Mouse (Mus musculus): Measurements from ENCODE around the gene Tnk2. TPM values are rescaled to one million over a fixed set of nuclear protein-coding genes. Genes with fewer than 3 reads are reported as not detected.

Tnk2 gene
- polyA plus RNA-seq, 1 experiment from 2014 or later = 19.0 TPM

- Histone ChIP-seq H3K36me3 (ENCODE audit: control insufficient read depth, insufficient read depth, low read length) (peaks cover 21% of the 10 kb centered on the region), H3K4me3 (ENCODE audit: low read depth, low read length) (no peak overlapping the region), H3K27me3 (ENCODE audit: control insufficient read depth, insufficient read depth, low read depth, low read length) (no peaks in the 10 kb centered on the region), H3K27ac (ENCODE audit: low read length) (no peak overlapping the region), H3K4me1 (ENCODE audit: control insufficient read depth, insufficient read depth, low read length) (peaks cover 10% of the 10 kb centered on the region; the same call in 1 of the 2 replicates), H3K9me3 (replicated peaks; ENCODE audit: control insufficient read depth, low read length, poor library complexity, severe bottlenecking) (no peaks in the 10 kb centered on the region), H3K9ac (ENCODE audit: low read depth, low read length) (0 out of 2 replicates have a peak overlapping the region, but pooled peaks have one; percentile 6), H3K4me2 (ENCODE audit: low read length) (no peak overlapping the region)
- WGBS = 72% methylated on average over 10 of the region's 10 CpGs
- ATAC-seq = no peak
Observed at GRCm38 (mm10) chr16:32668030-32668429, 24.4 kb downstream of the Tnk2 start.

GRCm38 (mm10) chr16:32668472-32668871 lies 24.8 kb downstream of the Tnk2 start:
- Histone ChIP-seq H3K4me2 (ENCODE audit: low read length) (no peak overlapping the region), H3K4me3 (ENCODE audit: low read depth, low read length) (no peak overlapping the region), H3K27ac (ENCODE audit: low read length) (no peak overlapping the region), H3K9me3 (replicated peaks; ENCODE audit: control insufficient read depth, low read length, poor library complexity, severe bottlenecking) (no peaks in the 10 kb centered on the region), H3K27me3 (ENCODE audit: control insufficient read depth, insufficient read depth, low read depth, low read length) (no peaks in the 10 kb centered on the region), H3K4me1 (ENCODE audit: control insufficient read depth, insufficient read depth, low read length) (peaks cover 6% of the 10 kb centered on the region; the same call in 1 of the 2 replicates), H3K36me3 (ENCODE audit: control insufficient read depth, insufficient read depth, low read length) (peaks cover 21% of the 10 kb centered on the region), H3K9ac (ENCODE audit: low read depth, low read length) (no peak overlapping the region)
- ATAC-seq = no peak
- WGBS = 73% methylated on average over 4 of the region's 4 CpGs

- no peaks in the 10 kb centered on the region for H3K27me3 ChIP-seq (ENCODE audit: control insufficient read depth, insufficient read depth, low read depth, low read length)
- H3K4me1 ChIP-seq (ENCODE audit: control insufficient read depth, insufficient read depth, low read length) = 0 out of 2 replicates have a peak, but pooled peaks cover 2% of the 10 kb centered on the region
- no peaks in the 10 kb centered on the region for H3K9me3 ChIP-seq (replicated peaks; ENCODE audit: control insufficient read depth, low read length, poor library complexity, severe bottlenecking)
- no peak overlapping the region for H3K4me3 ChIP-seq (ENCODE audit: low read depth, low read length)
- H3K27ac ChIP-seq (ENCODE audit: low read length) = no peak overlapping the region
- no peak for ATAC-seq
- H3K36me3 ChIP-seq (ENCODE audit: control insufficient read depth, insufficient read depth, low read length) = peaks cover 28% of the 10 kb centered on the region
- H3K9ac ChIP-seq (ENCODE audit: low read depth, low read length) = no peak overlapping the region
- WGBS = 90% methylated on average over 10 of the region's 10 CpGs
- H3K4me2 ChIP-seq (ENCODE audit: low read length) = no peak overlapping the region
Observed at GRCm38 (mm10) chr16:32669243-32669642, 25.6 kb downstream of the Tnk2 start.

GRCm38 (mm10) chr16:32670354-32671124 lies 26.9 kb downstream of the Tnk2 start:
- Histone ChIP-seq H3K27ac (ENCODE audit: low read length) (no peak overlapping the region), H3K27me3 (ENCODE audit: control insufficient read depth, insufficient read depth, low read depth, low read length) (no peaks in the 10 kb centered on the region), H3K36me3 (ENCODE audit: control insufficient read depth, insufficient read depth, low read length) (peaks cover 41% of the 10 kb centered on the region), H3K4me1 (ENCODE audit: control insufficient read depth, insufficient read depth, low read length) (0 out of 2 replicates have a peak, but pooled peaks cover 2% of the 10 kb centered on the region), H3K9ac (ENCODE audit: low read depth, low read length) (no peak overlapping the region), H3K9me3 (replicated peaks; ENCODE audit: control insufficient read depth, low read length, poor library complexity, severe bottlenecking) (no peaks in the 10 kb centered on the region), H3K4me2 (ENCODE audit: low read length) (no peak overlapping the region), H3K4me3 (ENCODE audit: low read depth, low read length) (no peak overlapping the region)
- 90% methylated on average over 10 of the region's 10 CpGs for WGBS
- no peak for ATAC-seq

- H3K9ac ChIP-seq (ENCODE audit: low read depth, low read length) = no peak overlapping the region
- H3K4me3 ChIP-seq (ENCODE audit: low read depth, low read length) = no peak overlapping the region
- H3K4me1 ChIP-seq (ENCODE audit: control insufficient read depth, insufficient read depth, low read length) = 0 out of 2 replicates have a peak, but pooled peaks cover 2% of the 10 kb centered on the region
- 89% methylated on average over 13 of the region's 13 CpGs for WGBS
- H3K27me3 ChIP-seq (ENCODE audit: control insufficient read depth, insufficient read depth, low read depth, low read length) = no peaks in the 10 kb centered on the region
- H3K36me3 ChIP-seq (ENCODE audit: control insufficient read depth, insufficient read depth, low read length) = peaks cover 48% of the 10 kb centered on the region
- no peak for ATAC-seq
- no peak overlapping the region for H3K27ac ChIP-seq (ENCODE audit: low read length)
- H3K9me3 ChIP-seq (replicated peaks; ENCODE audit: control insufficient read depth, low read length, poor library complexity, severe bottlenecking) = no peaks in the 10 kb centered on the region
- H3K4me2 ChIP-seq (ENCODE audit: low read length) = no peak overlapping the region
Observed at GRCm38 (mm10) chr16:32671206-32671887, 27.7 kb downstream of the Tnk2 start.

- no peaks in the 10 kb centered on the region for H3K9me3 ChIP-seq (replicated peaks; ENCODE audit: control insufficient read depth, low read length, poor library complexity, severe bottlenecking)
- no peak overlapping the region for H3K27ac ChIP-seq (ENCODE audit: low read length)
- no peak for ATAC-seq
- no peaks in the 10 kb centered on the region for H3K4me1 ChIP-seq (ENCODE audit: control insufficient read depth, insufficient read depth, low read length)
- H3K27me3 ChIP-seq (ENCODE audit: control insufficient read depth, insufficient read depth, low read depth, low read length) = no peaks in the 10 kb centered on the region
- H3K36me3 ChIP-seq (ENCODE audit: control insufficient read depth, insufficient read depth, low read length) = peaks cover 57% of the 10 kb centered on the region
- no peak overlapping the region for H3K9ac ChIP-seq (ENCODE audit: low read depth, low read length)
- no peak overlapping the region for H3K4me2 ChIP-seq (ENCODE audit: low read length)
- H3K4me3 ChIP-seq (ENCODE audit: low read depth, low read length) = no peak overlapping the region
- 94% methylated on average over 7 of the region's 7 CpGs for WGBS
Observed at GRCm38 (mm10) chr16:32672250-32672649, 28.6 kb downstream of the Tnk2 start.

GRCm38 (mm10) chr16:32672861-32673560 lies 29.3 kb downstream of the Tnk2 start:
- Histone ChIP-seq H3K9me3 (replicated peaks; ENCODE audit: control insufficient read depth, low read length, poor library complexity, severe bottlenecking) (no peaks in the 10 kb centered on the region), H3K4me2 (ENCODE audit: low read length) (no peak overlapping the region), H3K27ac (ENCODE audit: low read length) (no peak overlapping the region), H3K4me3 (ENCODE audit: low read depth, low read length) (no peak overlapping the region), H3K4me1 (ENCODE audit: control insufficient read depth, insufficient read depth, low read length) (no peaks in the 10 kb centered on the region), H3K9ac (ENCODE audit: low read depth, low read length) (no peak overlapping the region), H3K27me3 (ENCODE audit: control insufficient read depth, insufficient read depth, low read depth, low read length) (no peaks in the 10 kb centered on the region), H3K36me3 (ENCODE audit: control insufficient read depth, insufficient read depth, low read length) (peaks cover 60% of the 10 kb centered on the region)
- ATAC-seq = no peak
- WGBS = 87% methylated on average over 13 of the region's 13 CpGs

- H3K9ac ChIP-seq (ENCODE audit: low read depth, low read length) = no peak overlapping the region
- no peak overlapping the region for H3K4me2 ChIP-seq (ENCODE audit: low read length)
- no peak overlapping the region for H3K4me3 ChIP-seq (ENCODE audit: low read depth, low read length)
- no peak for ATAC-seq
- 93% methylated on average over 17 of the region's 17 CpGs for WGBS
- no peaks in the 10 kb centered on the region for H3K27me3 ChIP-seq (ENCODE audit: control insufficient read depth, insufficient read depth, low read depth, low read length)
- no peaks in the 10 kb centered on the region for H3K4me1 ChIP-seq (ENCODE audit: control insufficient read depth, insufficient read depth, low read length)
- peaks cover 61% of the 10 kb centered on the region for H3K36me3 ChIP-seq (ENCODE audit: control insufficient read depth, insufficient read depth, low read length)
- H3K9me3 ChIP-seq (replicated peaks; ENCODE audit: control insufficient read depth, low read length, poor library complexity, severe bottlenecking) = no peaks in the 10 kb centered on the region
- no peak overlapping the region for H3K27ac ChIP-seq (ENCODE audit: low read length)
Observed at GRCm38 (mm10) chr16:32674121-32674740, 30.6 kb downstream of the Tnk2 start.

Measured in midbrain, embryonic 16.5 days (tissue).